ENCODE assay signal across 12 mouse cellular contexts in genomic region chr14:60636996-60637395, GRCm38 (mm10). TPM values are rescaled to one million over a fixed set of nuclear protein-coding genes. Genes with fewer than 3 reads are reported as not detected.
DNase-seq lines count a peak whose midpoint lies in the region; ATAC-seq and TF ChIP-seq lines count a peak whose summit lies in the region.
"Had no signal": no experiment of that assay in that cellular context is flagged by ENCODE, and none has a peak within 500 bp of the region (broad histone marks: within the 10 kb centered on the region; RNA-seq: fewer than 3 reads in every experiment).

No protein-coding gene starts in this region.

- 54% methylated on average over 9 of the region's 9 CpGs for WGBS in kidney, postnatal 0 days
- WGBS in forebrain, embryonic 14.5 days: 23% methylated on average over 9 of the region's 9 CpGs
- 83% methylated on average over 9 of the region's 9 CpGs for WGBS in liver, embryonic 11.5 days
- WGBS in midbrain, postnatal 0 days: 50% methylated on average over 9 of the region's 9 CpGs
- 71% methylated on average over 9 of the region's 9 CpGs for WGBS in stomach, postnatal 0 days

- H3K27ac ChIP-seq in kidney, postnatal 0 days: no peak overlapping the region
- no peak overlapping the region for H3K27ac ChIP-seq in forebrain, embryonic 14.5 days (ENCODE audit: low read depth, low read length)
- no peak overlapping the region for H3K27ac ChIP-seq in liver, embryonic 11.5 days (ENCODE audit: low read depth, low read length)
- no peak overlapping the region for H3K27ac ChIP-seq in midbrain, postnatal 0 days (ENCODE audit: low read depth, low read length)
- H3K27ac ChIP-seq in stomach, postnatal 0 days (replicated peaks): no peak overlapping the region
- H3K27ac ChIP-seq: embryonic facial prominence, embryonic 13.5 days; limb, embryonic 15.5 days had no signal

- no peak for DNase-seq in kidney, postnatal 0 days (ENCODE audit: low spot score)
- DNase-seq in kidney, adult 11 months: no peak
- no peak for DNase-seq in forebrain, embryonic 14.5 days (ENCODE audit: low spot score)
- no peak for DNase-seq in liver, embryonic 11.5 days (ENCODE audit: low spot score)
- no peak for DNase-seq in midbrain, postnatal 0 days (ENCODE audit: low spot score)
- no peak for DNase-seq in stomach, postnatal 0 days (ENCODE audit: low spot score)
- DNase-seq in frontal cortex, postnatal 14 days (ENCODE audit: low spot score in 2 of 2): no peak
- DNase-seq: adrenal gland, postnatal 36 days; gastrocnemius, postnatal 10 days; retina, postnatal 1 day had no signal

- no peaks in the 10 kb centered on the region for H3K36me3 ChIP-seq in kidney, postnatal 0 days (ENCODE audit: insufficient read depth, low read length)
- no peaks in the 10 kb centered on the region for H3K36me3 ChIP-seq in forebrain, embryonic 14.5 days (ENCODE audit: control insufficient read depth, insufficient read depth, low read length)
- no peaks in the 10 kb centered on the region; the same call in 1 of the 2 replicates for H3K36me3 ChIP-seq in liver, embryonic 11.5 days (ENCODE audit: control insufficient read depth, insufficient read depth, low read length)
- no peaks in the 10 kb centered on the region for H3K36me3 ChIP-seq in midbrain, postnatal 0 days (ENCODE audit: insufficient read depth, low read length)
- 0 out of 2 replicates have a peak, but pooled peaks cover 3% of the 10 kb centered on the region for H3K36me3 ChIP-seq in stomach, postnatal 0 days (ENCODE audit: control insufficient read depth, insufficient read depth, low read length)
- H3K36me3 ChIP-seq: embryonic facial prominence, embryonic 13.5 days; limb, embryonic 15.5 days had no signal

- no peaks in the 10 kb centered on the region for H3K9me3 ChIP-seq in kidney, postnatal 0 days (replicated peaks; ENCODE audit: low read length)
- H3K9me3 ChIP-seq in forebrain, embryonic 14.5 days (replicated peaks; ENCODE audit: control insufficient read depth, low read length): no peaks in the 10 kb centered on the region
- no peaks in the 10 kb centered on the region for H3K9me3 ChIP-seq in liver, embryonic 11.5 days (ENCODE audit: control insufficient read depth, low read length)
- no peaks in the 10 kb centered on the region for H3K9me3 ChIP-seq in midbrain, postnatal 0 days (ENCODE audit: low read length)
- no peaks in the 10 kb centered on the region for H3K9me3 ChIP-seq in stomach, postnatal 0 days (ENCODE audit: control insufficient read depth, low read length)
- H3K9me3 ChIP-seq: embryonic facial prominence, embryonic 13.5 days; limb, embryonic 15.5 days had no signal

- peak overlapping the region; percentile 87; the same call in 1 of the 2 replicates for H3K4me2 ChIP-seq in kidney, postnatal 0 days (ENCODE audit: low read length)
- peak overlapping the region; percentile 89 for H3K4me2 ChIP-seq in forebrain, embryonic 14.5 days (ENCODE audit: low read length)
- H3K4me2 ChIP-seq in liver, embryonic 11.5 days: 0 out of 2 replicates have a peak overlapping the region, but pooled peaks have one; percentile 96
- H3K4me2 ChIP-seq in midbrain, postnatal 0 days (ENCODE audit: low read depth, low read length, poor library complexity, severe bottlenecking): peak overlapping the region; percentile 24; the same call in 1 of the 2 replicates
- H3K4me2 ChIP-seq in stomach, postnatal 0 days (replicated peaks; ENCODE audit: low read depth): no peak overlapping the region
- H3K4me2 ChIP-seq: limb, embryonic 15.5 days had no signal

- H3K4me3 ChIP-seq in kidney, postnatal 0 days (replicated peaks; ENCODE audit: low read depth, low read length): no peak overlapping the region
- peak overlapping the region; percentile 81 for H3K4me3 ChIP-seq in forebrain, embryonic 14.5 days (ENCODE audit: low read depth, low read length)
- H3K4me3 ChIP-seq in liver, embryonic 11.5 days (ENCODE audit: low read depth, low read length): no peak overlapping the region
- H3K4me3 ChIP-seq in midbrain, postnatal 0 days (ENCODE audit: low read depth, low read length): no peak overlapping the region
- H3K4me3 ChIP-seq in stomach, postnatal 0 days (ENCODE audit: low read depth, low read length): no peak overlapping the region
- H3K4me3 ChIP-seq: limb, embryonic 15.5 days had no signal

- no peak overlapping the region for H3K9ac ChIP-seq in kidney, postnatal 0 days (ENCODE audit: low read depth, low read length)
- peak overlapping the region; percentile 52; the same call in 1 of the 2 replicates for H3K9ac ChIP-seq in forebrain, embryonic 14.5 days (ENCODE audit: low read length)
- H3K9ac ChIP-seq in liver, embryonic 11.5 days (ENCODE audit: low read depth, low read length): no peak overlapping the region
- no peak overlapping the region for H3K9ac ChIP-seq in midbrain, postnatal 0 days (replicated peaks; ENCODE audit: low read length, poor library complexity, severe bottlenecking)
- H3K9ac ChIP-seq in stomach, postnatal 0 days (ENCODE audit: low read length): no peak overlapping the region
- H3K9ac ChIP-seq: embryonic facial prominence, embryonic 13.5 days; limb, embryonic 15.5 days had no signal

- H3K4me1 ChIP-seq in kidney, postnatal 0 days (replicated peaks; ENCODE audit: insufficient read depth, low read length): peaks cover 24% of the 10 kb centered on the region
- H3K4me1 ChIP-seq in forebrain, embryonic 14.5 days (ENCODE audit: control insufficient read depth, insufficient read depth, low read length): peaks cover 46% of the 10 kb centered on the region
- H3K4me1 ChIP-seq in liver, embryonic 11.5 days (replicated peaks; ENCODE audit: control insufficient read depth, insufficient read depth, low read length): peaks cover 4% of the 10 kb centered on the region
- peaks cover 12% of the 10 kb centered on the region; the same call in 1 of the 2 replicates for H3K4me1 ChIP-seq in midbrain, postnatal 0 days (ENCODE audit: insufficient read depth, low read length)
- peaks cover 4% of the 10 kb centered on the region; the same call in 1 of the 2 replicates for H3K4me1 ChIP-seq in stomach, postnatal 0 days (replicated peaks; ENCODE audit: control insufficient read depth, insufficient read depth)

- TF ChIP-seq EP300 in stomach, postnatal 0 days (optimal IDR thresholded peaks at IDR 0.05): no peak

- no peaks in the 10 kb centered on the region for H3K27me3 ChIP-seq in kidney, postnatal 0 days (ENCODE audit: insufficient read depth, low read length)
- no peaks in the 10 kb centered on the region for H3K27me3 ChIP-seq in forebrain, embryonic 14.5 days (replicated peaks; ENCODE audit: control insufficient read depth, insufficient read depth, low read length)
- H3K27me3 ChIP-seq in liver, embryonic 11.5 days (replicated peaks; ENCODE audit: control insufficient read depth, insufficient read depth, low read length): peaks cover 3% of the 10 kb centered on the region; the same call in 1 of the 2 replicates
- no peaks in the 10 kb centered on the region for H3K27me3 ChIP-seq in midbrain, postnatal 0 days (ENCODE audit: insufficient read depth, low read length)
- H3K27me3 ChIP-seq in stomach, postnatal 0 days (ENCODE audit: control insufficient read depth, insufficient read depth, low read length): no peaks in the 10 kb centered on the region

- no peak for ATAC-seq in kidney, postnatal 0 days (replicated peaks; ENCODE audit: low FRiP score, low read depth)
- ATAC-seq in forebrain, embryonic 14.5 days: no peak
- no peak for ATAC-seq in liver, embryonic 11.5 days (replicated peaks; ENCODE audit: low FRiP score)
- no peak for ATAC-seq in midbrain, postnatal 0 days (ENCODE audit: low FRiP score)
- no peak for ATAC-seq in stomach, postnatal 0 days (ENCODE audit: low FRiP score, low TSS enrichment)

- TF ChIP-seq CTCF in kidney, postnatal 0 days (IDR thresholded peaks at IDR 0.05; ENCODE audit: low read depth): no peak
- no peak for TF ChIP-seq CTCF in midbrain, postnatal 0 days (IDR thresholded peaks at IDR 0.05)
- TF ChIP-seq CTCF in stomach, postnatal 0 days (IDR thresholded peaks at IDR 0.05; ENCODE audit: low read depth): no peak

RNA-seq across cellular contexts. Expression of gene Spata13, which starts 3.2 kb away (rescaled TPM):
- polyA plus RNA-seq in kidney, postnatal 0 days (2015; fragmentation: Nextera tagmentation; extraction: Ambion mirVana): 47.4 and 49.9 TPM in 2 replicates
- polyA plus RNA-seq in forebrain, embryonic 14.5 days (2014; fragmentation: Nextera tagmentation; extraction: Ambion mirVana): 36.6 and 45.8 TPM in 2 replicates
- 14.0 and 16.1 TPM in 2 replicates for polyA plus RNA-seq in liver, embryonic 11.5 days (2014; fragmentation: Nextera tagmentation; extraction: Ambion mirVana)
- total RNA-seq in midbrain, postnatal 0 days (2014; rRNA removed): 28.0 and 33.0 TPM in 2 replicates
- polyA plus RNA-seq in midbrain, postnatal 0 days (2015; fragmentation: Nextera tagmentation; extraction: Ambion mirVana): 9.0 and 12.4 TPM in 2 replicates
- polyA plus RNA-seq in stomach, postnatal 0 days (2015; fragmentation: Nextera tagmentation; extraction: Ambion mirVana): 11.2 and 12.2 TPM in 2 replicates
